Mouse (Mus musculus): ENCODE data around the gene Rcan1. TPM values are rescaled to one million over a fixed set of nuclear protein-coding genes. Genes with fewer than 3 reads are reported as not detected.
"Not testable (repeated sequence)": the region's sequence is repeated elsewhere in the genome, so short reads cannot be mapped to it uniquely, and the experiment has no call there.

Rcan1 gene
- polyA plus RNA-seq (2012; ENCODE audit: insufficient read depth, low replicate concordance): 2.4 and 3.6 TPM in 2 replicates

DNA sequence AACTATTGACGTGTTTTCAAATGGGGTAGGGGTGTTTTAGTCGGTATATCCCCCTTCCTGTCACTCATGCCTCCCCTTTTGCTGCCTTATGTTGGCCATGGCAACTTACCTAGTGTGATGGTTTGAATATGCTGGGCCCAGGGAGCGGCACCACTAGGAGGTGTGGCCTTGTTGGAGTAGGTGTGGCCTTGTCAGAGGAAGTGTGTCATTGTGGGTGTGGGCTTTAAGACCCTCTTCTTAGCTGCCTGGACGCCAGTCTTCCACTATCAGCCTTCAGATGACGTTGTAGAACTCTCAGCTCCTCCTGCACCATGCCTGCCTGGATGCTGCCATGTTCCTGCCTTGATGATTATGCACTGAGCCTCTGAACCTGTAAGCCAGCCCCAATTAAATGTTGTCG is at the start of gene Rcan1:
Gene Rcan1, minus strand, starts transcription at position 162 of the 400 bp plus-strand sequence.
- Histone ChIP-seq H3K4me3 (replicated peaks) (no peak within 1 kb of the TSS), H3K36me3 (replicated peaks; ENCODE audit: low read length) (no peaks in the 10 kb centered on the region), H3K4me1 (peaks cover 4% of the 10 kb centered on the region), H3K27me3 (replicated peaks) (peaks cover 25% of the 10 kb centered on the region), H3K9me3 (peaks cover 11% of the 10 kb centered on the region)
- TF ChIP-seq GATA1 (IDR thresholded peaks at IDR 0.05; ENCODE audit: borderline replicate concordance, low read length): no peak
- no peak for TF ChIP-seq FLI1 (IDR thresholded peaks at IDR 0.05; ENCODE audit: low read length)

DNA sequence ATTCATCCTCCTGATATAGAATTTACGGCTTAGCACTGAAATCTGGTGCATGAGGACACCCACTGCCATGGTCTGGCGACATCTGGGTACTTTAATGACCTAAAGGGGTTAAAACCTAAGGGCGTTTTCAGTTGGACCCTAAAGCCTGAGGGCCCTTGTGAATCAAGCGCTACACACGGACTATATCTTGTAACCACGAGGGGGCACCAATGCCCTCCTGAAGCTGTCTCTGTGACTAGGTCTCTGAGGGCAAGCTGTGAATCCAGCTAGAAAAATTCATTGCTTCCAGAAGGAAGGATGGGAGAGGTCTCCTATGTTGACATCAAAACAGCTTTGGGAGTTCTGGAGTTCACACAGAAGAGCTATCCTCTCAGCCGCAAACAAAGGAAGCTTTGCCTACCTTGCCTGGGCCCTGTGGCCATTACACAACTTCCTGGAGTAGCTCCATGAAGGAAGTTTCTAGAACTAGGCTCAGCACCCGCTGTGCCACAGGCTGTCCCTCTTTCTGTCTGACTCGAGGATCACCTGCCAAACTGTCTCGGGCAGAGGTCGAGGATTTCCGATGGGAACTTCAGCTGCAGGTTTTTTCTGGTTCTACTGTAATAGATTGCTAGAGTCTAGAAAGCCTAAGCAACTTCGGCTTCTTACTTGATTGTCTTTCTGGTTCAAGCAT is 49.3 kb upstream of the Rcan1 start:
- H3K4me3 ChIP-seq (replicated peaks): no peak overlapping the region
- TF ChIP-seq GATA1 (IDR thresholded peaks at IDR 0.05; ENCODE audit: borderline replicate concordance, low read length) (no peak), FLI1 (IDR thresholded peaks at IDR 0.05; ENCODE audit: low read length) (no peak)
- H3K36me3 ChIP-seq (replicated peaks; ENCODE audit: low read length): no peaks in the 10 kb centered on the region
- peaks cover 63% of the 10 kb centered on the region for H3K27me3 ChIP-seq (replicated peaks)
- 0 out of 2 replicates have a peak, but pooled peaks cover 2% of the 10 kb centered on the region for H3K9me3 ChIP-seq
- peaks cover 9% of the 10 kb centered on the region; the same call in 1 of the 2 replicates for H3K4me1 ChIP-seq

DNA sequence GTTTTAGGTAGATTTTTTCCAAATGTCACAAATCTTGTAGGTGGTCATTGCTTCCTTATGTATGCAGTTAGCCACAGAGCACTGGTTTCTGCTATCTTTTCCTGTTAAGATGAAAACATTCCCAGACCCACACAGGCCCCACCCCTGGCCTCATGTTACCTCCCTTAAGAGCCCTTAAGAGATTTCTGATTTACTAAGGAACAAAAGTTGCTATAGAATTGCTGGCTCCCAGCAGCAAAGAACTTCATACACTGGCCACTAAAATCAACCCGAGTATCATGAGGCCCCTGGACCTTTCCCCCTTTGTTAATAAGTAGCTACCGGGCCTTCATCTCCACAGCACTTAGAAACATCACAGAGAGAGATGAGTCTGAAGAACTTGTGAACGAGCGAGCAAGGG is 48.1 kb upstream of the Rcan1 start:
- Histone ChIP-seq H3K36me3 (replicated peaks; ENCODE audit: low read length) (no peaks in the 10 kb centered on the region), H3K4me1 (peaks cover 9% of the 10 kb centered on the region; the same call in 1 of the 2 replicates), H3K9me3 (0 out of 2 replicates have a peak, but pooled peaks cover 3% of the 10 kb centered on the region), H3K27me3 (replicated peaks) (peaks cover 60% of the 10 kb centered on the region), H3K4me3 (replicated peaks) (no peak overlapping the region)
- TF ChIP-seq FLI1 (IDR thresholded peaks at IDR 0.05; ENCODE audit: low read length): no peak
- no peak for TF ChIP-seq GATA1 (IDR thresholded peaks at IDR 0.05; ENCODE audit: borderline replicate concordance, low read length)

DNA sequence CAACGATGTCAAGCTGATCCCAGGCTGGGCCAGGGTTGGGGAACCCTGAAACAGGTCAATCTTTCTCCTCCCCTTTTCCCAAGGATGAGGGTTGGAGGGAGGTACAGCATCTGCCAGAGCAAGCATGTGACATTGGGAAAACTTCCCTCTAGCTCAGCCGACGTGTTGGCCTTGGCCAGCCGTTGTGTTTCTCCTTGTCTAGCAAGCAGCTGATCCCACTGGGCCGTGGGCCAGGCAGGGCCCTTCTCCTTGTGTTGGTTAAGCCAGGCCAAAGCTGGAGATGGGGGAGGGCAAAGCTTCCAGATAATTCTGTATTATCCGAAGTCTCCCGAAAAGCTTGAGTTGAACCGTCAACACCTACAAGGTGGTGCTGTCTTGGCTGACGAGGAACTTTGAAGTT is 45.5 kb upstream of the Rcan1 start:
- Histone ChIP-seq H3K27me3 (replicated peaks) (peaks cover 51% of the 10 kb centered on the region), H3K9me3 (0 out of 2 replicates have a peak, but pooled peaks cover 3% of the 10 kb centered on the region), H3K4me3 (replicated peaks) (no peak overlapping the region), H3K4me1 (peaks cover 9% of the 10 kb centered on the region; the same call in 1 of the 2 replicates), H3K36me3 (replicated peaks; ENCODE audit: low read length) (no peaks in the 10 kb centered on the region)
- TF ChIP-seq GATA1 (IDR thresholded peaks at IDR 0.05; ENCODE audit: borderline replicate concordance, low read length) (no peak), FLI1 (IDR thresholded peaks at IDR 0.05; ENCODE audit: low read length) (no peak)

DNA sequence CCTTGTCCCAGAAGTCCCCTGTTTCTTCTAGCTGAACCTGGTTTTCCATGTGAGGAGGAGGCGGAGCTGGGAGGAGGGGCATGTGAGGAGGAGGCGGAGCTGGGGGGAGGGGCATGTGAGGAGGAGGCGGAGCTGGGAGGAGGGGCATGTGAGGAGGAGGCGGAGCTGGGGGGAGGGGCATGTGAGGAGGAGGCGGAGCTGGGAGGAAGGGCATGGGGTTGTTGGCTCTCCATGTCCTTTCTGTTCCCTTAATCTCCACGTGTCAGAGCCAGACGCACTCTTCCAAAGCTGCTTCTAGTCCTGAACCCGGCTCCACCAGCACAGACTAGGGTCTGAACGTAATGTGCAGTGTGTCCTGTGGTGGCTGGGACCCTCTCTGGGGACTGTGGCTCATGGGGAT is 44.2 kb upstream of the Rcan1 start:
- H3K36me3 ChIP-seq (replicated peaks; ENCODE audit: low read length); H3K4me3 ChIP-seq (replicated peaks); H3K9me3 ChIP-seq; H3K4me1 ChIP-seq: not testable (repeated sequence)
- H3K27me3 ChIP-seq (replicated peaks): peaks cover 44% of the 10 kb centered on the region

DNA sequence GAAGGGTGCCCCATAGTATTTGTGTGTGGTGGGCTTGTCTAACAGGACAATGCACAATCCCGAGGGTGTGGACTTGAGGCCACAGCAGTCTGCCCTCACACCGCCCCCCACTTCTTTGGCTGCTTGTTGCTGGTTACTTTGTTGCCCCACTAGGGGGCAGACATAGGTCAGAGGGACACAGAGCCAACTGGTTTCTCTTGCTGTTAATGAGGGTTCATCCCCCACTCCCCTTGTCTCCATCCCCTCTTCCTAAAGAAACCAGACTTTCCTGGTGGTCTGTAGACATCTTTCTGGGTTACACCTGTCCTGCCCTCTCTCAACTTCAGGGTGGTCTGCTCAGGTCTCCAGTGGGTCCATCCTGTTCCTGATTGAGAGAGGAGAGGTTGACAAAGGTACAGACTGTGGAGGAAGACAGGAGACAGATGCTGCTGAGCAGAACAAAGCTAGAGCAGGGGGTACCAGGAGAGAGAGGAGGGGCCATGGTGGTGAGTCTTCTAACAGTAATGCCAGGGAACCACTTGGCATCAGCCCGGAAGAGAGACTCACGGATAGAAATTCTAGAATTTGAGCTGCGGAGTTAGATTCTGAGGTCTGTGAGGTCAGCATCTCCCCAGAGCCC is 41.2 kb upstream of the Rcan1 start:
- no peak for TF ChIP-seq GATA1 (IDR thresholded peaks at IDR 0.05; ENCODE audit: borderline replicate concordance, low read length)
- no peak for TF ChIP-seq FLI1 (IDR thresholded peaks at IDR 0.05; ENCODE audit: low read length)
- H3K4me3 ChIP-seq (replicated peaks): no peak overlapping the region
- H3K4me1 ChIP-seq: no peaks in the 10 kb centered on the region
- peaks cover 56% of the 10 kb centered on the region for H3K27me3 ChIP-seq (replicated peaks)
- H3K9me3 ChIP-seq: 0 out of 2 replicates have a peak, but pooled peaks cover 3% of the 10 kb centered on the region
- no peaks in the 10 kb centered on the region for H3K36me3 ChIP-seq (replicated peaks; ENCODE audit: low read length)

DNA sequence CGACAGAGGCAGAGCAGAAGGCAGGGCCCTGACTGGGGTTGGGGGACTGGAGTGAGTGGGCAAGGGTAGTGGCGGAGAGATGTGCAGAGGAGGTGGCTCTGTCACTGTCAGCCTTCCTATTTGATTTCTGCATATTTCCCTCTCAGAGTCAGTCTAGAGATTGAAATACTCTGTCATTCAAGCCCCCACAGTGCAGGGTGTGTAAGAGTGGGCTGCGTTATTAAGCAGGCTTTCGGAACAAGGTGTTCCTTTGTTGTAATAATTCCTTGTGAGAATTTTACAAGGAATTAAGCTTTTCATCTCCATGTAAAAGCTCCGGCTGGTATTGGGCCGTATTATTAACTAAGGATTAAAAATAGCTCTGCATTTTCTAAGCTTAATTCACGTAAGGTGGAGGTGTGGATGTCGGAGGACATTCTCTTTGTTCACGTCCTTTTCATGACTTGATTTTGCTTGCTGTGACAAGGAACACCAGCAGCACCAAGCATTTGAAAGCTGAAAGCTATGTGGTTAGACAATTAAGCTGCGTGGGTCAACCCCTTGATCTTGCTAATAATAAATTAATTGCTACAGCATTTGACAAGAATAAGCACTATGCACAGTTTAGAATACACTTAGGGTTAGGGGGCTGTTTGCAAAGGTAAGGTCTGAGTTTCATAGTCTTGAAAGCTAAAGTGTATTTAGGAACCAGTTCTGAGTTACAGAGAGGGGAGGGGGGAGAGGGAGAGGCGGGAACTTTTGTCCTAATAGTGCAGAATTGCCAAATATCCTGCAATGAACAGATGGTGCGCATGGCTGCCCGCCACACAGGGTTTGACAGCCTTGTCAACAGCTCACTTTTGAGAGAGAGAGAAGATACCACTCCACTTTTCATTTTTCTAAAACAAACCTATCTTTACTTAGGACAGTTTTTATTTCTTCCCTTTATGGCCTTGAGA is 40.4 kb upstream of the Rcan1 start:
- H3K9me3 ChIP-seq: 0 out of 2 replicates have a peak, but pooled peaks cover 3% of the 10 kb centered on the region
- no peaks in the 10 kb centered on the region for H3K36me3 ChIP-seq (replicated peaks; ENCODE audit: low read length)
- H3K27me3 ChIP-seq (replicated peaks): peaks cover 59% of the 10 kb centered on the region
- no peak for TF ChIP-seq FLI1 (IDR thresholded peaks at IDR 0.05; ENCODE audit: low read length)
- no peak for TF ChIP-seq GATA1 (IDR thresholded peaks at IDR 0.05; ENCODE audit: borderline replicate concordance, low read length)
- no peaks in the 10 kb centered on the region for H3K4me1 ChIP-seq
- H3K4me3 ChIP-seq (replicated peaks): no peak overlapping the region

DNA sequence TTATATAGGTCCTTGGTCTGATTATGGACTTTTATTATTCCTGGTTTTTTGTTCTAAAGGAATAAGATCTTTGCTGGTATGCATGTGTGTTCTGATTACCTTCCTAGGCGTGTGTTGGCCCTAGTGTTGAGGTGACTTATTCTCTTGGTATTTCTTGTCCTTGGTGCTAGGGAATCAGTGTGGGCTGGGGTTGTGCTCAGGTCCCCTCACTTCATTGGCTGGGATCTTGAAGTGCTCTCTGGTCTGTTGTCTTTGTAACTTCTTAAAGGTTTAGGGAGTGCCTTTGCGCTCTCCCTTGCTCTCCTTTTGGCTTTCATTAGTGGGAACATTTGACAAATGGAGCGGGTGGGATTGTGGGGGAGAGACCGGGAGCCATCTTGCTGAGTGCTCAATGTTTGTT is 36.9 kb upstream of the Rcan1 start:
- Histone ChIP-seq H3K9me3 (no peaks in the 10 kb centered on the region), H3K4me1 (no peaks in the 10 kb centered on the region), H3K36me3 (replicated peaks; ENCODE audit: low read length) (no peaks in the 10 kb centered on the region), H3K4me3 (replicated peaks) (no peak overlapping the region), H3K27me3 (replicated peaks) (peaks cover 65% of the 10 kb centered on the region)
- no peak for TF ChIP-seq GATA1 (IDR thresholded peaks at IDR 0.05; ENCODE audit: borderline replicate concordance, low read length)
- TF ChIP-seq FLI1 (IDR thresholded peaks at IDR 0.05; ENCODE audit: low read length): no peak

DNA sequence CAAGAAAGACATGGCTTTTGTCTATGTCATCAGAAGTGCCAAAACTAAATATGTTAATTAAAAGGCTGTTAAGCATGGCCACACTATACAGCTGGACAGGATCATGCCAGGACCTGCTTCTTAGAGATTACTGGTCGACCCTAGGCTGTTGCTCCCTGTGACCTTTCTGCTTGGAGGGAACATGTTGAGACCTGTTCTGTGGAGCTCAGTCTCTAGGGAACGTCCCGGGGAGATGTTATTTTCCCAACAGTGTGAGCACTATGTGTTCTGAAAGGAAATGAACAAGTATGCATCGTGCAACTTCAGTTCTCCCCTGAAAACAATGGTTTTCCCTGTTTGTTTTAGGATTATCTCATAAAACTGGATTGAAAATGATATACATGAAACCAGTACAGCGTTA is 32.4 kb upstream of the Rcan1 start:
- peaks cover 3% of the 10 kb centered on the region; the same call in 1 of the 2 replicates for H3K9me3 ChIP-seq
- H3K4me3 ChIP-seq (replicated peaks): no peak overlapping the region
- TF ChIP-seq FLI1 (IDR thresholded peaks at IDR 0.05; ENCODE audit: low read length): no peak
- H3K36me3 ChIP-seq (replicated peaks; ENCODE audit: low read length): no peaks in the 10 kb centered on the region
- peaks cover 8% of the 10 kb centered on the region; the same call in 1 of the 2 replicates for H3K4me1 ChIP-seq
- H3K27me3 ChIP-seq (replicated peaks): peaks cover 81% of the 10 kb centered on the region
